Mouse (Mus musculus) kidney, postnatal 36 days (tissue): ENCODE data around the gene Cfap61.

ENCODE experiments used
- DNase-seq, 2 experiments: peaks; one replicate each; pipeline ENCODE4 v3.0.0; 2021 to 2022; ENCODE audit warnings: mixed read lengths in 2 of 2

The Cfap61 gene

DNA sequence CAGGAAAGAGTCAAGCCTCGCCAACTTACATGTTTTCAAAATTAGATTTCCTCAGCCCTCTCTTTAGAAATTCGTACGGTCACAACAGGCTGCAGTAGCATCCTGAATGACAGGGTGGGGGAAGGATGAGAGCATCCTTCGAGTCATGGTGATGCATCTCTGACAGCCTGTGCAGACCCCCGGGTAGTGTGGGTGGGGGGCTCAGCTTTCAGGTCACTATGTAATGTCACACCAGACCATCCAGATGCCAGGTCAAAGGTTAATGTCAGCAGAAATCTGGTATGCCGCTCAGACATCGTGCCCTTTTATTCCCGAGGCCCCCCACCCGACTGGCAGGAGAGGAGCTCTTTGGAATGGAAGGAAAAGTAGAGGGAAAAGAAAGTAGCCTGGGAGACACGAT is 15.7 kb downstream of the Cfap61 start:
- DNase-seq, result no peak

DNA sequence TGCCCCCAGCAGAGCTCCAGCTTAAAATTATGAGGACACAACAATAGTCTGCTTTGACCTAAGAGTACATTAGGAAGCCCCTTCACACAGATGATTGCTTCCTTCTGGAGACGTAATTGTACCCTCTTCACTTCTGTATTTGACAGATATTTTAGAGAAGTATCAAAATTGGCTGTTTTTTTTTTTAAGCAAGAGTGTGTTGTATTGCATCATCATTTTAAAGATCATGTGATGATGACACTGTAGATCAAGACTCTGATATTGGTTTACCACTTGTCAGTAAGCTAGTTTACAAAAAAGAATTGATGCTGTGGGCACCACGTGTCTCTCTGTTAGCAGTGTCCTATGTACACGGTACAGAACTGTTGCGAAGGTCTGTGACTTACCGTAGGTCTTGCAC is 18.1 kb downstream of the Cfap61 start:
- DNase-seq, result no peak

- no peak for DNase-seq
Measured at GRCm38 (mm10) chr2:145955844-145956243, 21.3 kb downstream of the Cfap61 start.

DNA sequence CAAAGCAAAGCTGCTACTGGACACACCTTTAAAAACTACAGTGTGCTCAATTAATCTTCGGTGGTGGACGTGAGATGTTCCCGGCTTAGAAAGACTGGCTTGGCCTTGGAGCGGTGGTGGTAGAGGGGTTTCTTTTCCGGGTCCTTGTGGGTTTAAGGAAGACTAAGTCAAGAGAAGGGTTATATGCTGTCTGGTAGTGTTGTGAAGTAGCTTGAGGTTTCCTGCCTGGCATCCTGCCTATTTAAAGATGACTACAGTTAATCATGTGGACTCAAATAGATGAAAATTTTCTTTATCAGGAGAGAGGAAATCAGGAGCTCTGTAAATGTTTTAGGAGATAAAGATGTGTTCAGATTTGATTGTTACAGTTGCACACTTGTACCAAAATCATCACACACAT is 21.7 kb downstream of the Cfap61 start:
- DNase-seq, result no peak

GRCm38 (mm10) chr2:145957450-145957849 is 22.9 kb downstream of the Cfap61 start:
- DNase-seq, result peak; percentile 8 to 18

DNA sequence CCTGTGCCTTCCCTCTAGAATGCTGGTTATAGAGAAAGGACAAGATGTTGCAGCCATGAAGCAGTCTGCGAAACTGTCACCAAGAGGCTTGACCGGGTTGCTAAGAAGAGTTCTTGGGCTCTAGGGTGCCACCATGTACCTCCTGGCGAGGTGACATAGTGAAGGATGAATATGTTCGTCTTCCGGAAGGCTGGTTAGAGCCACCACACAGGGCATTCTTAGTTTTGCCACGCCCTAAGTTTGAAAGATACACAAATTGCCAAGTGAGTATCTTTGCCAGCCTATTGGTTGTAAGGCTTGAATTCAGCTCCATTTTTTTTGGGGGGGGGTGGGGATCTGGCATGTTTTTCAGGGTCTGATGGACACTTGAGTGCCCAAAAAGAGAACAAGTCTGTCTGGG is 23.5 kb downstream of the Cfap61 start:
- no peak for DNase-seq

DNA sequence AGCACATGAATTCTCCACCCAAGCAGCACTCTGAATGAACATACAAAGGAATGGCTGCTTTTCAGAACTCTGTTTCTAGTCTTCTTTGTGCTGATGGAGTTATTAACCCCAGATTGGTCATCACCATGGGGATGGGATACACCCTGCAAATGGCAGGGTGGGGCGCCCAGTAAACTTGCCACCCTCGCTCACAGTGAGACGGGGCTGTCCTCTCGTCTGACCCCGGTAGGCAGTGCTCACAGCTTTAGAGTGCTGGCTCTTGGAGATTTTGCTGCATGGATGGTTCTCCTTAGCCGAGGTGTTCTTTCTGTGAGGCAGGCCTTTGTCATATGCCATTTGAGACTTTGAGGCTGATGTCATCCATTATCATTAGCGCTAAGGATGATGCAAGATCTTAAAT is 24.0 kb downstream of the Cfap61 start:
- DNase-seq, result no peak

GRCm38 (mm10) chr2:145961861-145962260 is 27.3 kb downstream of the Cfap61 start:
- no peak for DNase-seq

GRCm38 (mm10) chr2:145970751-145971150 is 36.2 kb downstream of the Cfap61 start:
- DNase-seq, result no peak

DNA sequence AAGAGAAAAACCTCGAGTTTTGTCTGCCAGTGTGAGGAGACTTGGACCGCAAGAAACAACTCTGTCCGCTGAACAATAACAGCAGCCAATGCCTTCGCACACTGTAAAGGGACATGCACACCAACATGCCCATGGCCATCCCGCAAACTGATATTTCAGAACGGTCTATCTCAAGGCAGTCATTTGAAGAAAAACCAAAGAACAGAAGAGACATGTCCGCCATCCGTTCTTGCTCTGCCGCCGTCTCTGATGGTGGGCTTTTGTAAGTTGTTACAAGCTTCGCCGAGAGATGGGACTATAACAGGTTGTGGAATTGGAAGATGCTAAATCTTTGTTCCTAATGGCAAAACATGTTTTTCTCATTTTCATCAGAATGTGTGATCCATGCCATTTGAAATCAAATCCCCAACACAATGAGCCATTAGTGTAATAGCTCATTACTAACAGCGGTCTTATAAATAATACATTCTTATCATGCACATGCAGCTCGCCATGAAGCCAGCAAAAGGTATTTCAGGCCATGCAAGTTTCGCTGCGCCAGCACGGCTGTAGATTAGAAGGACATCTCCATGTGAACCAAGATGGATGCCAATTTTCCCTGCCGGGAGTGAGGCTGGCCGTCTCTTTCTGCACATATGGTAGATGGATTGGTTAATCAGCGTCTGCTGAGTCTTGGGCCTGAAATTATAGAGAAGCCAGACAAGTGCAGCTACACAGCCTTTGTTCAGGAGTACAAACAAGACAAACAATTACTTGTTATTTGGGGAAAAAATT is 36.8 kb downstream of the Cfap61 start:
- DNase-seq, result no peak

DNA sequence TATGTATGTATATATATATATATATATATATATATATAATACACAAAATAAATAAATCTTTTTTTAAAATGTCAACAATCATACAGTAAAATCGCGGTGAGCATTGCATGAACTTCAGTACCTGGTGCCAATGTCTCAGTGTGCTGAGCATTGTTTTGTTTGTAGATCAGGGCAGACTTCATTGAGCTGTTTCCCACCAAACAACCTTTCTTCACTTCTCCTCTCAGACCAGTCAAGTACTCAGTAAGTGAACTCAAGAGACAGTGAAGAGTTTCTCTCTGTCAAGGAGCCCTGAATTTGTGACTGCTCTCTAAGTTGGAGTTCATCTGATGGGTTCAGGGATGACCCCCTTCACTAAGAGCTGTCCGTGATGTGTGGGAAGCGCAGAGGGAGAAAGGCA is 38.0 kb downstream of the Cfap61 start:
- no peak for DNase-seq

GRCm38 (mm10) chr2:145979616-145980015 is 45.0 kb downstream of the Cfap61 start:
- no peak for DNase-seq

DNA sequence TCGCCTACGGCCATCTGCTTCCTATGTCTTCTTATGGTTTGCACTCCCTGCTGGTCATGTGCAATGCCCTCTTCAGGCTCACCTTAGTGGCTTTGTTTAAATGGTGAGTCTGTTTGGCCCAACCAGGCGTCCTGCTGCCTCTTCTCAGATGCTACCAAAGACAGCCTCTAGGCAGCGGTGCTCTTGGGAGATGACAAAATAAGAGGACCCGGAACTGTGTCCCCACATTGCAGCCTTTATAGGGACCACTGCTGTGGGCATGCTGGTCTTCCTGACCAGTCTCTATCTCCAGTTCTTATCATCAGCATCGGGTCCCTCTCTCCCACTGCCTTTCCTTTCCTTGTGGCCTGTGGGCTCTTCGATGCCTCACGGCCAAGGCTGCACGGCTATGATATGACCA is 46.3 kb downstream of the Cfap61 start:
- DNase-seq, result no peak

- no peak for DNase-seq
Measured at GRCm38 (mm10) chr2:145981699-145982112, 47.1 kb downstream of the Cfap61 start.

DNA sequence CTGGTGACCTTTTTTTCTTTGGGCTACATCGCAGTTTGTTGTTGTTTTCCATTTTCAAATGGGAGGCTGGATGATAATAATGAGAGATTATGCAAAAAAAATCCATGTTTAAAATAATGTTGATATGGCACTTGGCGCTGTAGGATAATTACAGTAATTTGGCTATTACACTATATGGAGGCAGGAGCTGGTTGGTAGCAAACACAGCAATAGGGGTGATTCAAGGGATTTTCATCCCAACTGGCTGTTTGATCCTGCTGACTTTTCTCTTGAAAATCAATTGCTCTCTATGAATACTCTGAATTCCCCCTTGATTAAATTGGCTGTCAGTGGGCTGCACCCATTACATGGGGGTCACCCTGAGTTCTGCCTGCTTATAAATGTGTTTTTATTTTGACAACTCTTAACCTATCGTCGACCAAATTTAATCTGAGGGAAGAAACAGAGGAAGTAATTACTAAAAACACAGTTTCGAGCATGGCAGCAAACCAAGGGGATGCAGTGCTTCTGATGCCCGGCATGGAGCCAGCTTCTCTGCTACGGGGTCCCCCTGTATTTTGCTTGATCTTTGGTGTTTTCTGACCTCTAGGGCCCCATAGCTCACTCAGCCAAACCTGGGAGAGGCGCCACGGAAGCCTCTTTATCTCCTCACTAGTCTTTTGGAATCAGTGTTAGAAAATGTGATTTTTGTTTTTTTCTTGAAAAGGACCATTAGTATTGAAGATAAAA is 47.9 kb downstream of the Cfap61 start:
- DNase-seq, result no peak

DNA sequence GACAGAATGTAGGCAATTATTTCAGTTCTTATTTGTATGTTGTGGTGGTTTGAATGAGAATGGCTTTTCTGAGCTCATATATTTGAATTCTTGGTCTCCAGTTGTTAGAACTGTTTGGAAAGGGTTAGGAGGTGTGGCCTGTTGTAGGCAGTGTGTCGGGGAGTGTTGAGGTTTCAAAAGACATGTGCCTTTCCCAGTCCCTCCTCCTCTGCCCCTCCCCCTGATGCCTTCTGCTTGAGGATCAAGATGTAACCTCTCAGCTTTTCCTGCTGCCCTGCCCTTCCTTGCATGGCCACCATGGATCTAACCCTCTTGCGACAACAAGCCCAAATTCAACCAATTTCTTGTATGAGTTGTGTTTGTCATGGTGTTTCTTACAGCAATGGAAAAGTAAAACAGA is 53.2 kb downstream of the Cfap61 start:
- no peak for DNase-seq

- DNase-seq, result no peak
Measured at GRCm38 (mm10) chr2:145990446-145990845, 55.9 kb downstream of the Cfap61 start.

- no peak for DNase-seq
Measured at GRCm38 (mm10) chr2:145996472-145996871, 61.9 kb downstream of the Cfap61 start.

DNA sequence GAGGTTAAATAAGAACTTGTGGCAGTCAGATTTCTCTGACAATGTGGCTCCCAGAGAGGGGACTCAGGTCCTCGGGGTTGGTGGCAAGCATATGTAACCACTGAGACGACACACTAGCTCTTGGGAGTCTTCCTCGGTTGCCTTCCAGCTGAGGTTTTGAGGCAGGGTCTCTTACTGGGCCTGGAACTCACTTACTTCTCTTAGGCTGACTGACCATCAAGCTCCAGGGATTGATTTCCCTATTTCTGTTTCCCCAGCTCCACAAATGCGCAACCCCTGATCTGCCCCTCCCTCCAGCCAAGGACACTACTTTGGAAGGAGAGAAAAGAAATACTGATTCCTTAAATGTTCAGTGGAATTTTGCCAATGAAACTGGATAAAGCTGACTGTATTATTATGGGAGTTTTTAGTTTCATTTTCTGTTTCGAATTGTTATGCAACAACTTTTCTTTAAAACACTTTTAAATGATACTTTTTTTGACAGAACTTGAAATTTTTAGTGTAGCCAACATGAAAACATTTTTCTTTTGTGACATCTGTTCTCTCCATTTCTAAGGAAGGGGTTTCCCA is 63.5 kb downstream of the Cfap61 start:
- DNase-seq, result no peak

GRCm38 (mm10) chr2:146008801-146009200 is 74.2 kb downstream of the Cfap61 start:
- no peak for DNase-seq

- no peak for DNase-seq
Measured at GRCm38 (mm10) chr2:146009596-146010349, 75.2 kb downstream of the Cfap61 start.

DNA sequence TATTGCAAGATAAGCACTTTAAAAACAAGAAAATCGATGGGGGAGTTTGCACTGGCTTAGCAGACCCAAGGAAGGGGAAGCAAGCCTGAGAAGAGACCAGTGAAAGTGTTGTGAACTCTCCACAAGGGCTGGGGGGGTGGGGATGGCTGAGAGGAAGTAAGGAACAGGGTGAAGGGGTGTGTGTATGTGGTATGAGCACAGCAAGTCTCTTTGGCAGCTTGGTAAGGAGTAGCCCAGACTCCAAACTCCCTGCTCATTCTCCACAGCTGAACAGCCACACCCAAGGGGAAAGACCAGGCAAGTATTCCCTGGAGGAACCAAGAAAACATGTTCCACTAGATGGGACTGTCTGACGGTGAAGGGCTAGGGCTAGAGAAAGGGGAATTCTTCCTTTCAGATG is 76.2 kb downstream of the Cfap61 start:
- DNase-seq, result no peak
